Mouse (Mus musculus) neutrophil, adult 83 days (primary cell): ENCODE measurements around the gene Ip6k3. TPM values are rescaled to one million over a fixed set of nuclear protein-coding genes. Genes with fewer than 3 reads are reported as not detected.

ENCODE experiments used
- total RNA-seq, 2 experiments: library from RNA; stranded (reverse); gene quantifications; one replicate each; pipeline ENCODE4 v1.2.4; 2023

The Ip6k3 gene
- total RNA-seq = under 1 TPM; 0.81 to 0.84 TPM

DNA sequence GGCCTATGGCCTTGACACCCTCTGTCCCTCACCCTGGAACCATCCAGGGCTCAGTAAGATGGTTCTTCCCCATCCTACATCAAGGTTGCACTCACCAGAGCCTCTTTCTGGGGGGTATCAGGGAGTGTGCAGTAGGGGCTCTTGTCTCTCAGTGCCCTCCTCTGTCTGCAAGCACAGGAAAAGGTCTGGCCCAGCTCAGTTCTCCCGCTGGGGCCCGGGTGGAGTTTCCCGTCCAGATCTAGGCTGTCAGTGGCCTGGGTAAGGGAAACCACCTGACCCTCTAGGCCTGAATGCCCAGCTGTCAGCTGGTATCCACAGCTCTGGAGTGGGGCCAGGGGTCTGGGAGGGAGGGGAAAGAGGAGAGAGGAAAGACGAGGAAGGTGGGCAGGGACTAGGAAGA is at the start of gene Ip6k3:
Ip6k3 (minus strand) TSS at position 251 of the 400 bp plus-strand sequence.

DNA sequence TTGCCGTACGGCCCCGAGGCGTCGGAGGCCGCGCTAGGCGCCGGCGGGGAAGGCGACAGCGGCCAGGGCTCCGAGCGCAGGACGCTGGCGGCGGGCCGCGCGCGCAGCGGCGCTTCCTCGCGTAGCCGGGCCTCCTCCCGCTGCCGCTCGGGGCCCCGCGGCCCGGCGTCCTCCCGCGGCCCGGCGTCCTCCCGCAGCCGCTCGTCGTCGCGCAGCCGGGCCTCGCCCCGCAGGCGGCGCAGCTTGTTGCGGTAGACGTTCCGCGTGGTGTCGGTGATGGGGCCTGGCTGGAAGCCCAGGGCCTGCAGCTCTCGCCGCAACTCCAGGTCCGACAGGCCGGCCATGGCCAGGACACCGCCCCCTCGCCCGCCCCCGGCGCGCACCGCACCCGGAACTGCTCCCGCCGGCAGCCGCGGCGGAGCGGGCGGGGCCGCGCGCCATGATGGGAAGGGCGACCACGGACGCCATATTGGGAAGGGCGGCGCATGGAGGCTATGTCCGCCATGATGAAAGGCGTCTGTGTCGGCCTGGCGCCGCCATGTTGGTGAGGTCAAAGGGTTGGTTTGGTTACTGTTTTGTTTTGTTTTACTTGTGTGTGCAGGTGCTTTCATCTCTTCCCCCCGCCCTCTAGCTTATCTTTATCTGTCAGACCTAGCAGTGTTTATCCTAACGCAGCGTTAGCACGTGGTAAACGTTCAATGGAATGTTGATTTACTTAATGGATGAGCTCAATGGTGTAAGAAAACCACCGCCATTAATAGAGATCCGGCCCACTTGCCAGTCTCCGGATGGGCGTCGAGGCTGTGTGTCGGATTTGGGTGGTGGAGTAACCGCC is 36.7 kb upstream of the Ip6k3 start, which contains the start of gene Lemd2:
Lemd2 (minus strand) TSS at position 395 of the 835 bp plus-strand sequence.

DNA sequence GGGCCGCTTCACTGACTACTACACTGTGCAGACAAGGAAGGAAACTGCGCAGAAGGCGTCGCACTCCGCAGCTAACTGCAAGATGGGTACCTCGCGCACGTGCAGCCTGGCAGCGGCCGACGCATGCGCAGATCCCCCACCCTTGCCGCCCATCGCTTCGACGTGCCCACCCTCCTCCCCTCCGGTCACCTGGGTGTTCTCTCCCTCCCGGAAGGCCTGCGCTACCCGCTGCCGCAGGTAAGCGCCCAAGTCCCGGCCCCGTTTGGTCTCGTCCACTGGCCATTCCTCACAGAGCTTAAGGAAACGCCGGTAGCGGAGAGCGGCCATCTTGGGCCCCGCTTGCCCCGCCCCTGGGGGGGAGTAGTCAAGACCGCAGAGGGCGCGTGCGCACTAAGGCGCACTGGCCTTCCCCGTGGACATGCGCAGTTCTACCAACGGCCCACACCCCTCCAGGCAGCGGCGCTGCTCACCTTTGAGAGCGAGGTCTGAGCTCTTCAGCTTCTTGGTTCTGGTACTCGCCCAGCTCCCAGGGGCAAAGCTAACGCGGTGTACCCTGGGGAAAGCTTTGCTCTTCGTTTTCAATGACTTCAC is 33.9 kb downstream of the Ip6k3 start, which contains the start of gene Uqcc2:
Uqcc2 (minus strand) TSS at position 366 of the 591 bp plus-strand sequence.

Other genes with a start within 250 kb of the Ip6k3 start
- gene Phf1, start 234.7 kb downstream of the Ip6k3 start, total RNA-seq = 10 to 100 TPM; 57.3 to 61.4 TPM
- 10 to 100 TPM; 62.3 to 63.5 TPM for gene Cuta, start 228.2 kb downstream of the Ip6k3 start, total RNA-seq
- 1 to 10 TPM; 5.7 to 7.8 TPM for gene Syngap1, start 226.5 kb downstream of the Ip6k3 start, total RNA-seq
- 10 to 100 TPM in 1 of 2 experiments, 1 to 10 TPM in 1; 9.9 to 10.3 TPM for gene Zbtb9, start 194.6 kb downstream of the Ip6k3 start, total RNA-seq
- gene Bak1, start 138.8 kb downstream of the Ip6k3 start, total RNA-seq = 10 to 100 TPM; 73.2 to 78.1 TPM
- 1 to 10 TPM; 5.5 to 6.7 TPM for gene Itpr3, start 110.5 kb downstream of the Ip6k3 start, total RNA-seq
- gene Uqcc2, start 33.9 kb downstream of the Ip6k3 start, total RNA-seq = 10 to 100 TPM; 37.1 to 39.6 TPM
- 10 to 100 TPM; 37.4 to 43.6 TPM for gene Lemd2, start 36.7 kb upstream of the Ip6k3 start, total RNA-seq